Mouse (Mus musculus) MEL-GATA-1-ER (cell line): ENCODE results near the gene Fn3k.
A peak's percentile ranks its signal among the peaks of the same experiment; 100 is the strongest.

ENCODE experiments used
- DNase-seq: peaks from one replicate; pipeline ENCODE4 v3.0.0-alpha.2; 2012; ENCODE audit warnings: low read depth; ENCODE audit errors: extremely low read depth

Fn3k gene

DNA sequence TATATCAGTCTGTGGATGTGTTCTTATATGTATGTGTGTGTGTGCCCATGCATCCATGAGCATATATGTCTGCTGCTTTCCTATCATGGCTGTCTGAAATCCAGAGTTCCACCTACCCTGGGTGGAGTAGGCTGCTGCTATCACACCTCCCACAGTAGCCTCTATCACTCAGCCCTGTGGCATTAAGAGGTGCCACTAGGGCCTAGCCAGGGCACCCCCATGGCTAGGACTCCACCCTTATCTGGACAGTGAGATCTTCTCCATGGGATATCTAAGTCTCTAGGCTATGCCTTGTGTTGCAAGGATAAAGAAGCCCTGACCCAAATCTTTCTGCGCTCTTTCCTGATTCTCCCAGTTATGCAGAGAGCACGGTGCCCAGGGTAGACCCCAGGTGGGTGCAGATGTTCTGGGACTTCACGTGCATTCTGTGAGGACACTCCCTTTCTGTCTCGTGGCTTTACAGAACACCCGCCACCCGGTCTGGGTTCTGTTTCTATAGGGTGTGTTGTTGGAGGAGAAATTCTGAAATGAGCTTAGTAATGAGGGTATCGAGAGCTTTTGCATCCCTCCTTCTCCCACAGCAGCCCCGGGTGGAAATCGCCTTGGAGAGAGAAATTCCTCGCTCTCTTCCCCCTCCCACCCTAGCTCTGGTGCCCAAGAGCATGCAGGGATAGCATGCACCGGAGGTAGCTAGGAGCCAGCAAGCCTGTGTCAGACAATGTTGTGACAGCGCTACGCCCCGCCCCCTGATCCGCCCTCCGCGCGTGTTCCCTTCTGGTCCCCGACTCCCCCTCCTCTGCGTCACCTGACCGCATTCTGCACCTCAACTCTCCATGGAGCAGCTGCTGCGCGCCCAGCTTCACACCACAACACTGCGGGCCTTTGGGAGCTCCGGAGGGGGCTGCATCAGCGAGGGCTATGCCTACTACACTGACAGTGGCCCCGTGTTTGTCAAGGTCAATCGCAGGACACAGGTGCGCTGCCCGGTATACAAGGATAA lies at the start of gene Fn3k:
TSS of gene Fn3k (plus strand) at position 758 of the 1,000 bp plus-strand sequence.
- DNase-seq = peak; percentile 62

DNA sequence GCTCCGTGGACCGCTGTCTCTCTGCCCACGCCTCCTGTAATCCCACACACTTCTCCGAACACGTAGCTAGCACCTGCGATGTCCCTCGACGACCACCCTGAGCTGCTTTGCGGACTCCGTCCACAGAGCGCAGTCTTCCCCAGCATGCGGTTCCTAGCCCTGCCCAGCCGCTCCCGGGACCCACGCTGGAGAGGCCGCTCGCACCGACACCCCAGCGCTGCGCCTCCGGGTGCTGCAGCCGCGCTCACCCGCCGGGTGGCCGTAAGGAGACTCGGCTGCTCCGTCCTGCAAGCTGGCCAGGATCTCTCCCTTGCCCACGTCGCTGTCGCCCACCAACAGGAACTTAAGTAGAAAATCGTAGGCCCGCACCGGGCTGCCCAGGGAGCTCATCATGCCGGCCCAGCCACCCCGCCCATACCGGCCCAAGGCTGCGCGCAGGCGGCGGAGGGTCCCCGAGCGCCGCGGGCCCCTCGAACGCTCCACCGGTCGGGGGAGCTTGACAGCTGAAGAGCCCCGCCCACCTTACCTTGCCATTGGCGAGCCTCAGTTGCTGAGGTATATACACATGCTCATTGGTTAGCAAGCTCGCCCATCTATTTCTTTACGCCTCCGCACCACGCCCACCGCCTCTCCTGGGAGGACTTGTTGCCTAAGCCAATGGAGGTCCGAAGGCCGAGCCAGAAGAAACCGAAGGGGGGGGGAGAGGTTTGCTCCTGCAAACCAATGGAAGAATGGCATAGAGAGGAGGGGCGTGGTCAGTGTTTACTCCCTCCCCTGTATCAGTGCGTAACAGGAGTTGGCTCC lies 46.8 kb upstream of the Fn3k start, which contains the start of gene Rab40b:
TSS of gene Rab40b (minus strand) at position 502 of the 804 bp plus-strand sequence.
- DNase-seq = peak; percentile 90

DNA sequence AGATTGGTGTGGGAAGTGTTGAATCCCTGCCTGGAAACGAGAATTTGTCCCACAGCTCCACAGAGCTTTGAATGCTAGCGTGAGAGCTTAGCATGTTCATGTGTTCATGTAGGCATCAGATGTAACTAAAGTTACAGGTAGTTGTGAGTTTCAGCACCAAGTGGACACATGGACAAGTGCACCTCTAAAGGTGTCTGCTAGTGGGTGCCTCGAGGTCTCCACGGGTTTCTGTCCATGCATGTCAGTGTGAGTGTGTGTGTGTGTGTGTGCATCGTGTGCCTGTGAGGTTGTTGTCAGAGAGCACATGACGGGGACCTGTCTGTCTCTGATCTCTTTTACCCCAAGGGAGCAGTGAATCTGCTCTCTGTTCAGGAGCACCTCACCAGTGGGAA lies 46.2 kb upstream of the Fn3k start:
- DNase-seq = no peak

DNA sequence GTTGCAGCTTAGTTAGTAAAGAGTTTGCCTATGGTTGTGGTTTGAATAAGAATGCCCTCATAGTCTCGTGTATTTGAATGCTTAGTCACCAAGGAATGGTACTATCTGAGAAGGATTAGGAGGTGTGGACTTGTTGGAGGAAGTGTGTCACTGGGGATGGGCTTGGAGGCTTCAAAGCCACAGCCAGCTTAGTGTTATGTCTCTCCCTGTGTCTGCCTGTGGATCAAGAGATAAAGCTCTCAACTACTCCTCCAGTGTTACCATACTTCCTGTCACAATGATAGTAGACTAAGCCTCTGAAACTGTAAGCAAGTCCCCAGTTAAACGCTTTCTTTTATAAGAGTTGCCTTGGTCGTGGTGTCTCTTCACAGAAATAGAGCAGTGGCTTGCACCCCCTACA lies 43.9 kb upstream of the Fn3k start:
- DNase-seq = peak; percentile 85

DNA sequence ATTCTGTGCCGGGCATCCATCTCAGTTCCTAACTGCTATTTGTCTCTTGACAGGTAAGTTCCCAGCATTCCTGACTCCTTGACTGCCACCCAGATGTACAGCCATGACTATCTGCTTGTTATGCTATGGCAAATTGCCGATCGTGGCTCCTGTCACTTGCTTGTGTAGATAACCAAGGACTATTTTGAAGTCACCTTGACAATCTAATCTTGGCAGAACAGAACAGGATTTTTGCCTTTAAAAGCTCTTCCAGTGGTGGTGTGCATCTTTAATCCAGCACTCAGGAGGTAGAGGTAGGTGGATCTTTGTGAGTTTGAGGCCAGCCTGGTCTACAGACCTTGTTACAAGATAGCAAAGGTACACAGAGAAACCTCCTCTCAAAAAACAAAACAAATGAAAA lies 42.3 kb upstream of the Fn3k start:
- DNase-seq = no peak

DNA sequence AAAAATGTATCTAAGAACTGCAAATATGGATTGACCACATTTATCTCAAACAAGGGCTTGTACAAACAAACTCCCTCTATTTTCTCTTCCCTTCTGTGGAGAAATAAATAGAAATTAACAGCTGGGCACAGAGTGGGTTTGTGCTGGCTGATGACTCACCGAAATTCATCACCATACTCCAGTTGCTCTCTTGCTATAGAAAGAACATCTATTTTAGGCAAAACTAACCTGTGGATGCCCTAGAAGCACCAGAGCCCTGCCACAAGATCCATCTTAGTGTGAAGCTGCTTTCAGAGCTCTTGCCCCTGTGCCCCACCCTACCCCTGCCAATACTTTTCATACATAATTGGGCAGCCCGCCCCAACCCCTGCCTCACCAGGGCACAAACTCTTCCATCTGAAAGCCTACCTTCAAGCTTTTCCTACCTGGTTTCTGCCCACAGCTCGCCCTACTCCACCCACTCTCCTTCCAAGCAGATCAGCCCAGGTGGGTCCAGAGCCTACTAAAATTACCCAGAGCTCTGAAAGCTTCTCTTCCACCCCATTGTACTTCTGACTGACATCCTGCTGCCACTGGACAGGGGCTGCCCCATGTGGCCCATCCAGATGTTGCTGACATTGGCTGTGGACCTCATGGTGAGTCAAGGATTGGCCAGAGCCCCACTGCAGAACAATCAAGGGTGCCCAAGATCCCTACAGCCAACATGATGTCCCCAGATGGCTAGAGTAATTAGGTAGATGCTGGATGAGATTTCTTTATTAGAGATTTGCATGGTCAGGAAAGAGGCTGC lies 27.2 kb upstream of the Fn3k start:
- no peak for DNase-seq

DNA sequence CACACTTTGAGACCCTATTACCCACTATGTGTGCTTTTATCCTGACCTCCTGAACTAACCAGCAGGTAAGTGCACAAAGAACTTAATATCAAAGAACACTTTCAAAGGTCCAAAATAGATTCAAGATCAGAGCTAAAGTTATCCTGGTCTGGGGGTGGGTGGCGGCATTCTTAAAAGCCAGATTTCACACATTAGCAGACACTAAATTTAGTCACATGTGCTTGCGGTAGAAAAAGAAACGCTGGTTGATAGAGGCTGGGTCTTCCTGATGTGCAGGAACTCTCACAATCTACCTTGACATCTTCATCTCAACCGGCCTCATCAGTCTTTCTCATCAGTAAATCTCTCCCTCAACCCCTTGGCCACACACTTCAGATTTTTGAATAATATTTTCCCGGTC lies 20.0 kb upstream of the Fn3k start:
- no peak for DNase-seq

DNA sequence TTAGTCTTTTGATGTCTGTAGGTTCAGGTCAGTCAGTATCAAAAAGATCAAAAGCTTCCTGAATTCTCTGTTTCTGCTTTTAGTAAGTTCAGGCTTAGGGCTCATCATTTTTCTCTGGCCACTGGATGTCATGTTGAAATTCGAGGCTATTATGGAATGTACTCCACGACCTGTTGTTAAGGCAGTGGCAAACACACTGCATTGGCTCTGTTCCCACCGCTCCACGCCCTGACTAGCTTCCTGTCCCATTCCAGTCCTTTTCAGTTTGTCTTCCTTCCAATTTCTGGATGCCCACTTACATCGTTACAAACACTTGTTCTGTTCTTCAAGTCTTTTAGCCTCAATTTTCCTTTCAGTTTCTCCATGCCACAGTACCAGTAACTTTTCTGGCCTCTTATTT lies 19.4 kb upstream of the Fn3k start:
- no peak for DNase-seq

DNA sequence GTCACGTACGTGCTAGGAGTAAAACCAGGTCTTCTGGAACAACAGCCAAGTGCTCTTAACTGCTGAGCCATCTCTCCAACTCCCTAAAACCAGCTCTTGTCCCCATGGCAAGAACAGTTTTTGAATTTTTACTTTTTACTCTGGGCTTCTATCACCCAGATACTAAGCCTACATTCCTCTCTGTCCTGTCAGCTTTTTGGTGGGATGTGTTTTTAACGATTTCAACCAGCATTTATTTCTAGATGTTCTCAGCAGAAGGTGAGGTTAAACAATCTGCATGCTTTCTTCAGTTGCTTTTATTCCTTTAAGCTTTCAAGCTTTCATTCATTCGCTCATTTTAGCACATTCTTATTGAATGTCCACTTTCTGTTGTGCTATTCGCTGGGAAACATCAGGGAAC lies 16.7 kb upstream of the Fn3k start:
- no peak for DNase-seq

DNA sequence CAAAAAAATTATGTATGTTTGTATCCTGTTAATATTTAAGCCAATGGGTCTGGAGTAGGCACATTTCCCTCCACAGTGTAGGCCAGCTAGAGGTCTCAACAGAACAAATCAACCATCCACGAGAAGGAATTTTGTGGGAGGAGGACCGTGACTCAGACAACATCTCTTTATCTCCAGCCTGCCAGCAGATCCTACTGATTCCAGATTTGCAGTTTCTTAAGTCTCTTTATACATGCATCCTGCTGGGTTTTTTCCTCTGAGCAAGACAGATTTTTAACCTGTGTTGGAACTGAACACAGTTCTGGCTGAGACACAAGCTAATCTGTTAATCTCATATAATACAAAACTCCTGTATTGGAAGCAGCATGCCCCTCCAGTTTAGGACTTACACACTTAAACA lies 15.8 kb upstream of the Fn3k start:
- DNase-seq = no peak

DNA sequence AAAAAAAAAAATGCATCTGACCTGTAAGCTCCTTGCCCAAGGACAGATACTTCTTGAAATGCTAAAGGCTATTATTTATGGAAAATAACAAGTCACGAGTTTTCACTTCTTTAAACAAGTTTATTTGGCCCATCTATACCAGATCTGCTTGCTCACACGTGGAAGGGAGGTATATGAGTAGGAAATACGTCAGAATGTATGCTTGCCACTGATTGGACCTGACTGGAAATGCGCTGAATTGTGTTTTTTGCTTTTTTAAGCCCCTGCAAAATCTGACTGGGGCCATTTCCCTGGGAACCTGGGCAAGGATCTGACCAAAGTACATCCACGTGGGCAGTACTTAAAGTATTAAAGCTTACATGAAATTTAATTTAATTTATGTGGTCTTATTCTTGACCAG lies 14.3 kb upstream of the Fn3k start:
- peak; percentile 66 for DNase-seq

DNA sequence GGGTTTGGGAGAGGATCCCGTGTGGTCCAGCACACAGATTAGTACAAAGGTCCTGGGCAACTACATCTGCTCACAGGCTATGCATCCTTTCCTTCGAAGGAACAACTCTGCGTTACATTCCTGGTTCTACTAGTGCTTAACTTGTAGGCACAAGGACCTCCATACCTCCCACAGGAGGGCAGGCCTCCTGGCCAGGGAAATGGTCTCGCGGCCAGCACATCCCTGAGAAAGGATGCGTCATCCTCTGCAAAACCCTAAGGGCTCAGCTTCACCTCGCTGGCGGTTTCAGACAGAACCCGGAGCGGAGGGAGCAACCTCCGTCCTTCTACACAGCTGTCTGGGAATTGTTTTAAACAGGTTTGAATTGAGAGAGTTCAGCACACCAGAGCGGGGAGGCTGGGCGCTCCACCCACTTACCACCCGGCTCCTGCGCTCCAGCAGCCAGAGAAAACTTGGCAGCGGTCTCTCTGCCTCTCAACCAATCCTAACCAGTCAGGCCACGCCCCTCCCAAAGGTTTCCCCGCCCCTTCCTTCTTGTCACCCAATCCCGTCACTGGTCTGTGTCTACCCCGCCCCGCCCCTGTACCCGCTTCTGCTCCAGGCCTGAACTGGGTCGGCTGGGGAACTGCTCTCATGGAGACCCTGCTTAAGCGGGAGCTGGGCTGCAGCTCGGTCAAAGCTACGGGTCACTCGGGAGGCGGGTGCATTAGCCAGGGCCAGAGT lies 13.7 kb upstream of the Fn3k start, which contains the start of gene Fn3krp:
TSS of gene Fn3krp (plus strand) at position 572 of the 723 bp plus-strand sequence.
- peak; percentile 95 for DNase-seq

DNA sequence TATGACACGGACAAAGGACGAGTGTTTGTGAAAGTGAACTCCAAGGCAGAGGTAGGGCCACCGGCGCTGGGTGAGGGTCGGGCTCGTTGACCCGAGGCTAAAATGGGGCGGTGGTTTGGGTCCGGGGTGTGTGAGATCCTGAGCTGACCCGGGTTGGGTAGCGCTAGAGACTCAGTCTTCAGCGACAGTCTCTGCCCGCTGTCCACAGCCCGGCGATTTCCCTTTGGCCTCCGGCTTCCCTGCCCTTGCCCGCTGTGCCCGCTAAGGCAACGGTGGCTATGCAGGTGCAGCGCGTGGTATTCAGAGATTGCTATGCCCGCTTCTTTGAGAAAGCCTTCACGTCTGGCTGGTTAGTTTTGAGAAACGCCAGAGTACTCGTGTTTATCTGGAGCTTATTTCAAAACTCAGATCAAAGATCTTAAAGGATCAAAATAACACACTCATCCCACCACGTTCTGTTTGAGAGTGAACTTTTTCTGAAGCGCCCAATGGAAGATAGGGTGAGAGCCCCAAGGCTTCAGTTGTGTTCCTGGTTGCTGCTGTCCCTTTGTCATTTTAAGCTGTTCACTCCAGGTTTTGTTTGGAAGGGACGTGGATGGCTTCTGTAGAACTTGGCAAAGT lies 13.1 kb upstream of the Fn3k start:
- DNase-seq = no peak

DNA sequence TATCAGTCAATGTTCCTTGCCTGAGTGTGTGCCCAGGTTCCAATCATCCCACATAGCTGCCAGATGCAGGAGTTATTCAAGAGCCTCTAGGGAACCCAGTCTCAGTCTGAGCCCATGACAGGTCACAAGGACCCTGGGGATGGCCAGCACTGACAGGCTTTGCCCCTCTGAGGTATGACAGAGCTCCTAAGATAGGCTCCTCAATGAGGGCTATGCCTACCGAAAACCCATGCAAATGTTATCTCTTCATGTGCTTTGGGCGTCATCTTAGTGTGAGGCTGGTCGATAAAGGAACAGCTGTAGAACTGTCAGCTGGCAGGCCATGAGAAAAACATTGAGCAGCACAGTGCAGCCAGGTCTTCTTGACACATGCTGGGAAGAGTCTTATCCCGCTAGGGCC lies 1.3 kb upstream of the Fn3k start:
- DNase-seq = no peak

DNA sequence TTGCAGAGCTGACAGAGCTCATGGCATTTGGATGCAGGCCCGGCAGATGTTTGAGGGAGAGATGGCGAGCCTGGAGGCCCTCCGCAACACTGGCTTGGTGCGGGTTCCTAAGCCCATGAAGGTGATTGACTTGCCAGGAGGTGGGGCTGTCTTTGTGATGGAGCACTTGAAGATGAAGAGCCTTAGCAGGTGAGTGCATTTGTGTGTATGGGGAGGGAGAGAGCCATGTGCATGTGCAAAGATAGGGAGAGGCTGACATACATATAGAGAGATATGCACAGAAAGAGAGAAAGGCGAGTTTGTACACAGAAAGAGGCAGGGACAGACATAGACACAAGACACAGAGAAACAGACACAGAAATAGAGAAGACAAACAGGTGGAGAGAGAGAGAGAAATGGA lies 2.5 kb downstream of the Fn3k start:
- no peak for DNase-seq

DNA sequence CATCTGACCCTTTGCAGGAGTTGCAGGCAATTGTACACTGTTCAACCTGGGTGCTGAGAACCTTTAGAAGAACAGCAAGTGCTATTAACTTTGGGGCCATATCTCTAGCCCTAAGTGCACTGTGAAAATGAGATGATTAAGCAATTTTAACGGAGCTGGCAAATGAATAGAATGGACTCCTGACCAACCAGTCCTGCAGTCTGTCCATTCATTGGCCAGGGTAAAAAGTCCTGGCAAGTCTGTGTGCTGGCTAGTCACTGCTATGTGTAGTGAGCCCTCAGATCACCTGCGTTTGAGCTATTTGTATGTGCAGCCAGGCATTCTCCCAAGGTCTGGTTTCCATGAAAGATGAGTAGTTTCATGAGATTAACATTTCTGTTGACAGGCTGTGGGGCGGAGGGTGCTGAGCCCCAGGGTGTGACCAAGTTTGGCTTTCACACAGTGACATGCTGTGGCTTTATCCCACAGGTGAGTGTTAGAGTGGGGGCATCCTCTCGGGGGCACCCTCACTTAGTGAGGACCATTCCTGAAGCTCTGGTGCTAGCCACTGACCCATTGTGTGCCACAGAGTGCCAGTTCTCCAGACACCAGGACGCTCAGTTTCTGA lies 5.1 kb downstream of the Fn3k start:
- DNase-seq = no peak

DNA sequence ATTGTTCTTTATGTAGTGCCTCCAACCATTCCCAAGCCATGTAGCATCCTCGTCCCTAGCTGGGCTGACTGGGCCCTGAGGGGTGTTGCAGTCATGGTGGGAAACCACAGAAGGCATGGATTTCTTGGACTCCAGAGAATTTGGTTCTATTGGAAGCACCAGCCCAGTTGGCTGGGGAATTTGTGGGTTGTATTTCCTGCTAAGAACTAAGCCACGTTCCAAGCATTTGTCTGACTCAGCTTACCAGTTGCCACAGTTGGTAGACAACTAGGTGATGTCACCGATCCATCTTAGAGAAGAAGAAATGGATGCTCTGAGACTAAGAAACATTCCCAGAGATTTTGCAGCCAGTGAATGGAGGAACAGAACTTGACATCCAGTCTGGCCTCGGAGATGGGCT lies 6.9 kb downstream of the Fn3k start:
- DNase-seq = no peak

DNA sequence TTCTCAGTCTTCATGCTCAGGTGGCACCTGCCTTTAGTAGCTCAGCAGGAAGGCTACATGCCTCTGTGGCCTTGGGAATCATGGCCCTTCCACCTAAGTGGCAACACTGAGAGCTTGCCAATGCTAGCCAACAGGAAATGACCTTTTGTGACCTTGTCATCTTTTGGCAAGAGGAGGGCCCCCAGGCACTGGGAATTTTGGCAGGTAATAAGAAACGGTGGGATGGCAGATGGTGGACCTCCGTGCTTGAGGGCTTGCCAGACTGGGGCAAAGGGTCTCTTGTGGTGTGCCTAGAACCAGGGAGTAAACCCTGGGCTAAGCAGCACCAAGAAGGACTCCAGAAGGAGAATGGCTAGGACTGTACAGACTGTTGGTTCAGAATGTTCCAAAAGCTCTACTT lies 7.4 kb downstream of the Fn3k start:
- DNase-seq = no peak

DNA sequence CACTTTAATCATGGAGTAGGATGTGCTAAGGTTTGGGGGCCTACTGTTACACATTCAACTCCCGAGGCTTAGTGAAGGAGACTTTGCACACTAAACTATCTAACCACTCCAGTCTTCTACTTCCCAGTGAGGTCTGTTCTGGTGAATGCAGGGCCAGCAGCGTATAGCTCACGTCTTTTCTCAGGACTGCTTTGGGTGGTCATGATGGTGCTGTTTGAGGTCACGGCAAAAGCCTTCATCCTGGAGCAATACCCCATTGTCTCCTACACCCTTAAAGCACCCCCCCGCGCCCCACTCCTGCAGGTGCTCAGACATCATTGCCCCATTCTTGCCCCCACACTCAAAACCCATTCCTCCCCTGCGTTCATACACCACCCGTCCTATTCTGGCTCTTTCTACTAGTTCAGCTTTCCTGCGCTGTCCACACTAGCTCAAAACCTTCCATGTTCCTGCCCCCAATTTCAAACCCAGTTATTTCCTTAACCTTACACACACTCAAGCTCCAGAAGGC lies 16.6 kb downstream of the Fn3k start:
- DNase-seq = no peak
